Mouse (Mus musculus): ENCODE measurements around the gene Rims1. TPM values are rescaled to one million over a fixed set of nuclear protein-coding genes. Genes with fewer than 3 reads are reported as not detected.
A peak's percentile ranks its signal among the peaks of the same experiment; 100 is the strongest.

Rims1 gene
- polyA plus RNA-seq, 1 experiment = 7.6 TPM

- no peaks in the 10 kb centered on the region for H3K4me1 ChIP-seq (ENCODE audit: control insufficient read depth, insufficient read depth, low read length)
- H3K4me3 ChIP-seq (ENCODE audit: low read depth, low read length) = peak overlapping the region; percentile 79
- TF ChIP-seq CTCF (IDR thresholded peaks at IDR 0.05; ENCODE audit: low read depth, low read length) = no peak
- TF ChIP-seq EP300 (IDR thresholded peaks at IDR 0.05; ENCODE audit: insufficient read depth, low read depth, low read length) = no peak
- TF ChIP-seq POLR2A (IDR thresholded peaks at IDR 0.05; ENCODE audit: insufficient read depth, low read length) = no peak
- H3K27ac ChIP-seq (ENCODE audit: insufficient read depth, low read length) = no peak overlapping the region
- no peaks in the 10 kb centered on the region for H3K9me3 ChIP-seq (replicated peaks; ENCODE audit: control insufficient read depth, insufficient read depth, low read length, poor library complexity, severe bottlenecking)
- no peaks in the 10 kb centered on the region for H3K36me3 ChIP-seq (ENCODE audit: control insufficient read depth, insufficient read depth, low read length, poor library complexity, severe bottlenecking)
- no peaks in the 10 kb centered on the region; the same call in none of the 2 replicates for H3K27me3 ChIP-seq (ENCODE audit: control insufficient read depth, insufficient read depth, low read length, poor library complexity, severe bottlenecking)
- peak overlapping the region; percentile 70 for H3K9ac ChIP-seq (ENCODE audit: low read depth, poor library complexity, severe bottlenecking)
Observed at GRCm38 (mm10) chr1:22533146-22534096, 272.4 kb downstream of the Rims1 start.

DNA sequence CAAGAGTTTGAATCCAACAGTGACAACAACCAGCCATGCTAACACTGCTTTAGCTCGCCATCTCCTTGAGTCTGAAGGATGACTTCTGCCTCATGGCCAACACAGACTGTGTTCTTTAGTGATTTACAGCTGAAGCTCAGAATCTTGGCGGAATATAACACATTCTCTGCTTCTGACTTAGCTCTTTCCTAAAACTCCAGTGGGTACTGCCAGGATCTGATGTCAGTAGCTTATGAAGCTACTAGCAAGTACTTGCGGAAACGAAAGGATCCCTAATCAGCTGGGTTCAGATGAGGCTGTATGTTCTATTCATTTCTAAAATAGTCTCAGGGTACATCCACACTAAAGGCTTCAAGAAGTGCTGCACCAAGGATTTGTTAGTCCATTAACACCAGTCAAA lies 290.7 kb downstream of the Rims1 start:
- Histone ChIP-seq H3K27ac (ENCODE audit: insufficient read depth, low read length) (no peak overlapping the region), H3K27me3 (ENCODE audit: control insufficient read depth, insufficient read depth, low read length, poor library complexity, severe bottlenecking) (no peaks in the 10 kb centered on the region), H3K9me3 (replicated peaks; ENCODE audit: control insufficient read depth, insufficient read depth, low read length, poor library complexity, severe bottlenecking) (no peaks in the 10 kb centered on the region), H3K9ac (ENCODE audit: low read depth, poor library complexity, severe bottlenecking) (no peak overlapping the region), H3K4me1 (ENCODE audit: control insufficient read depth, insufficient read depth, low read length) (no peaks in the 10 kb centered on the region), H3K4me3 (ENCODE audit: low read depth, low read length) (no peak overlapping the region), H3K36me3 (ENCODE audit: control insufficient read depth, insufficient read depth, low read length, poor library complexity, severe bottlenecking) (no peaks in the 10 kb centered on the region)
- no peak for TF ChIP-seq CTCF (IDR thresholded peaks at IDR 0.05; ENCODE audit: low read depth, low read length)
- TF ChIP-seq POLR2A (IDR thresholded peaks at IDR 0.05; ENCODE audit: insufficient read depth, low read length) = no peak
- TF ChIP-seq EP300 (IDR thresholded peaks at IDR 0.05; ENCODE audit: insufficient read depth, low read depth, low read length) = no peak

DNA sequence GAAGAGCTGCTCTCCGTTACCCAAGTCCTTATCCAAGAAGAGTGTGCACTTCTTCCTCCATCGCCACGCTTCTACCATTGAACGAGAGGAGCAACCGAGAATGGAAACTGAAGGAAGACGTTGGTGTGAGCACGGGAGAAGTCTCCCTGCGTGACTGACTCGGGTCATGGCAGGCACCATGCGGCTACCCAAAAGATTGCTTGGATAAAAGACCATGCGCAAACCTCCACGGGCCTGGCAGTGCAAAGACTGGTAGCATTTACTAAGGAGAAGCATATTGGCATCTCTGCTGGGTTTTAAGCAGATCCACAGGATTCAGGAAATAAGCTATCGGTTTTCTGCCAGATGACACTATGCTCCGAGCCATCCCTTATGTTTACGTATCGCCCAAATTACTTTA lies 293.4 kb downstream of the Rims1 start:
- H3K4me3 ChIP-seq (ENCODE audit: low read depth, low read length) = no peak overlapping the region
- no peak for TF ChIP-seq POLR2A (IDR thresholded peaks at IDR 0.05; ENCODE audit: insufficient read depth, low read length)
- TF ChIP-seq EP300 (IDR thresholded peaks at IDR 0.05; ENCODE audit: insufficient read depth, low read depth, low read length) = no peak
- no peaks in the 10 kb centered on the region for H3K27me3 ChIP-seq (ENCODE audit: control insufficient read depth, insufficient read depth, low read length, poor library complexity, severe bottlenecking)
- no peaks in the 10 kb centered on the region for H3K36me3 ChIP-seq (ENCODE audit: control insufficient read depth, insufficient read depth, low read length, poor library complexity, severe bottlenecking)
- H3K9me3 ChIP-seq (replicated peaks; ENCODE audit: control insufficient read depth, insufficient read depth, low read length, poor library complexity, severe bottlenecking) = no peaks in the 10 kb centered on the region
- no peak overlapping the region for H3K9ac ChIP-seq (ENCODE audit: low read depth, poor library complexity, severe bottlenecking)
- no peak overlapping the region for H3K27ac ChIP-seq (ENCODE audit: insufficient read depth, low read length)
- H3K4me1 ChIP-seq (ENCODE audit: control insufficient read depth, insufficient read depth, low read length) = no peaks in the 10 kb centered on the region

DNA sequence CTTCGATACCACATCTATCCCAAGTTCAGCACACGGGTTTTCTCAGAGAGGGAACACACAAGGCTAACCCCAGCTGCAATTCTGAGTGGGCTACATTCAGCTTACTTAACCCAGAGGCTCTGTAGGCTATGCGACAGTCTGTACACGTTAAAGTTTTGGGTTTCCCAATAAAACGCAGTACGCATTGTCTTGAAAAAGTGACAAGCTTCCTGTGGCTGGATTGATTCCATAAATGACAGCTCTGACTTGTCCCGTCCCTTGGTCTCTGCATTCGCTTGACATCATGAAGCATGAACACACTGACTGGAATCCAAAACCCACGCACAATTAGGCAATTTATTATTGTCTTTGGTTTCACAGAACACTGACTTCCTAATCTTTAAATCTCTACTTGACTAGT lies 294.2 kb downstream of the Rims1 start:
- no peaks in the 10 kb centered on the region for H3K9me3 ChIP-seq (replicated peaks; ENCODE audit: control insufficient read depth, insufficient read depth, low read length, poor library complexity, severe bottlenecking)
- H3K36me3 ChIP-seq (ENCODE audit: control insufficient read depth, insufficient read depth, low read length, poor library complexity, severe bottlenecking) = no peaks in the 10 kb centered on the region
- no peaks in the 10 kb centered on the region for H3K27me3 ChIP-seq (ENCODE audit: control insufficient read depth, insufficient read depth, low read length, poor library complexity, severe bottlenecking)
- H3K27ac ChIP-seq (ENCODE audit: insufficient read depth, low read length) = no peak overlapping the region
- TF ChIP-seq CTCF (IDR thresholded peaks at IDR 0.05; ENCODE audit: low read depth, low read length) = no peak
- no peak for TF ChIP-seq POLR2A (IDR thresholded peaks at IDR 0.05; ENCODE audit: insufficient read depth, low read length)
- no peak for TF ChIP-seq EP300 (IDR thresholded peaks at IDR 0.05; ENCODE audit: insufficient read depth, low read depth, low read length)
- H3K4me1 ChIP-seq (ENCODE audit: control insufficient read depth, insufficient read depth, low read length) = no peaks in the 10 kb centered on the region
- no peak overlapping the region for H3K4me3 ChIP-seq (ENCODE audit: low read depth, low read length)
- H3K9ac ChIP-seq (ENCODE audit: low read depth, poor library complexity, severe bottlenecking) = no peak overlapping the region

GRCm38 (mm10) chr1:22508735-22509615 lies 296.8 kb downstream of the Rims1 start:
- no peaks in the 10 kb centered on the region for H3K36me3 ChIP-seq (ENCODE audit: control insufficient read depth, insufficient read depth, low read length, poor library complexity, severe bottlenecking)

More at GRCm38 (mm10) chr1:22508735-22509615, 296.8 kb downstream of the Rims1 start:
- Histone ChIP-seq H3K4me3 (ENCODE audit: low read depth, low read length) (no peak overlapping the region), H3K27me3 (ENCODE audit: control insufficient read depth, insufficient read depth, low read length, poor library complexity, severe bottlenecking) (no peaks in the 10 kb centered on the region), H3K9ac (ENCODE audit: low read depth, poor library complexity, severe bottlenecking) (no peak overlapping the region), H3K27ac (ENCODE audit: insufficient read depth, low read length) (no peak overlapping the region), H3K4me1 (ENCODE audit: control insufficient read depth, insufficient read depth, low read length) (no peaks in the 10 kb centered on the region), H3K9me3 (replicated peaks; ENCODE audit: control insufficient read depth, insufficient read depth, low read length, poor library complexity, severe bottlenecking) (no peaks in the 10 kb centered on the region)
- TF ChIP-seq POLR2A (IDR thresholded peaks at IDR 0.05; ENCODE audit: insufficient read depth, low read length) = no peak
- no peak for TF ChIP-seq CTCF (IDR thresholded peaks at IDR 0.05; ENCODE audit: low read depth, low read length)
- TF ChIP-seq EP300 (IDR thresholded peaks at IDR 0.05; ENCODE audit: insufficient read depth, low read depth, low read length) = no peak
